Mouse (Mus musculus) hindbrain, embryonic 14.5 days (tissue): ENCODE measurements around the gene Defb45. TPM values are rescaled to one million over a fixed set of nuclear protein-coding genes. Genes with fewer than 3 reads are reported as not detected.

Experiments used
- ATAC-seq: fragments of 200-750 bp; cut with Nextera tagmentation; 2 replicates; pipeline ENCODE4 v1.8.0; 2017; ENCODE audit warnings: moderate number of reproducible peaks, mild to moderate bottlenecking, moderate TSS enrichment, moderate library complexity; ENCODE audit not compliant: low FRiP score
- DNase-seq: peaks from one replicate; pipeline ENCODE4 v3.0.0-alpha.2; 2015; ENCODE audit warnings: low spot score
- H3K27ac ChIP-seq: fragments of 300-500 bp; sonication (generic); 2 replicates; pipeline ENCODE4 v1.5.1; 2014; ENCODE audit warnings: mild to moderate bottlenecking, moderate library complexity
- H3K27me3 ChIP-seq: fragments of 300-500 bp; sonication (generic); 2 replicates; pipeline ENCODE4 v1.6.1; 2014; ENCODE audit warnings: mild to moderate bottlenecking, low read length, mixed read lengths; ENCODE audit not compliant: control insufficient read depth, insufficient read depth
- H3K36me3 ChIP-seq: fragments of 300-500 bp; sonication (generic); replicated peaks from 2 replicates; pipeline ENCODE4 v1.6.1; 2014; ENCODE audit not compliant: control insufficient read depth, insufficient read depth
- H3K4me1 ChIP-seq: fragments of 300-500 bp; sonication (generic); replicated peaks from 2 replicates; pipeline ENCODE4 v1.6.1; 2014; ENCODE audit warnings: antibody characterized with exemption, low read length, mixed read lengths; ENCODE audit not compliant: control insufficient read depth, insufficient read depth
- H3K4me2 ChIP-seq: fragments of 300-500 bp; sonication (generic); replicated peaks from 2 replicates; pipeline ENCODE4 v1.6.1; 2014; ENCODE audit warnings: mild to moderate bottlenecking, moderate library complexity
- H3K4me3 ChIP-seq: fragments of 300-500 bp; sonication (generic); replicated peaks from 2 replicates; pipeline ENCODE4 v1.5.1; 2014; ENCODE audit warnings: mild to moderate bottlenecking, low read length
- H3K9ac ChIP-seq: fragments of 300-500 bp; sonication (generic); 2 replicates; pipeline ENCODE4 v1.6.1; 2014
- H3K9me3 ChIP-seq: fragments of 300-500 bp; sonication (generic); 2 replicates; pipeline ENCODE4 v1.6.1; 2016; ENCODE audit warnings: low read length; ENCODE audit not compliant: control insufficient read depth
- WGBS: fragments of 180-500 bp; shearing (Covaris S2); extraction: QIAGEN DNeasy Blood & Tissue Kit; methylation state at CpG from one replicate; pipeline ENCODE4 v1.1.7; 2014; 5-methylcytosine and 5-hydroxymethylcytosine counted together
- polyA plus RNA-seq: library from polyadenylated mRNA; unstranded; fragments of >200 nt; fragmentation: Nextera tagmentation; extraction: Ambion mirVana; gene quantifications from 2 replicates; pipeline ENCODE4 v1.2.1, GENCODE M21; 2014

Defb45 gene
- polyA plus RNA-seq, 1 experiment from 2014 or later, result not detected

- Histone ChIP-seq H3K4me2 (peak overlapping the region; percentile 31), H3K27ac (no peak overlapping the region), H3K4me1 (0 out of 2 replicates have a peak, but pooled peaks cover 4% of the 10 kb centered on the region), H3K27me3 (no peaks in the 10 kb centered on the region), H3K9me3 (no peaks in the 10 kb centered on the region), H3K36me3 (no peaks in the 10 kb centered on the region), H3K4me3 (no peak overlapping the region), H3K9ac (no peak overlapping the region)
- peak; percentile 82 for DNase-seq
- WGBS, result 13% methylated on average over 16 of the region's 16 CpGs
- ATAC-seq, result no peak
Measured at GRCm38 (mm10) chr2:152553774-152554423, 45.3 kb downstream of the Defb45 start.

- DNase-seq, result no peak
- no peaks in the 10 kb centered on the region for H3K27me3 ChIP-seq
- no peak overlapping the region for H3K4me3 ChIP-seq
- no peak for ATAC-seq
- no peaks in the 10 kb centered on the region for H3K4me1 ChIP-seq
- no peak overlapping the region for H3K9ac ChIP-seq
- H3K9me3 ChIP-seq, result no peaks in the 10 kb centered on the region
- 71% methylated on average over 5 of the region's 5 CpGs for WGBS
- H3K36me3 ChIP-seq, result no peaks in the 10 kb centered on the region
- H3K4me2 ChIP-seq, result no peak overlapping the region
- no peak overlapping the region for H3K27ac ChIP-seq
Measured at GRCm38 (mm10) chr2:152548124-152548523, 51.1 kb downstream of the Defb45 start.

GRCm38 (mm10) chr2:152544691-152545090, 54.5 kb downstream of the Defb45 start:
- H3K27me3 ChIP-seq, result no peaks in the 10 kb centered on the region
- H3K27ac ChIP-seq, result no peak overlapping the region
- no peaks in the 10 kb centered on the region for H3K4me1 ChIP-seq
- no peak; the same call in 1 of the 2 replicates for ATAC-seq
- no peak overlapping the region for H3K4me2 ChIP-seq
- peak; percentile 45 for DNase-seq
- H3K4me3 ChIP-seq, result no peak overlapping the region
- no peak overlapping the region for H3K9ac ChIP-seq
- no peaks in the 10 kb centered on the region for H3K9me3 ChIP-seq
- 30% methylated on average over 4 of the region's 4 CpGs for WGBS
- no peaks in the 10 kb centered on the region for H3K36me3 ChIP-seq

GRCm38 (mm10) chr2:152543478-152543877, 55.7 kb downstream of the Defb45 start:
- no peaks in the 10 kb centered on the region for H3K4me1 ChIP-seq
- ATAC-seq, result no peak
- no peaks in the 10 kb centered on the region for H3K9me3 ChIP-seq
- H3K36me3 ChIP-seq, result no peaks in the 10 kb centered on the region
- no peak overlapping the region for H3K27ac ChIP-seq
- no peak overlapping the region for H3K4me2 ChIP-seq
- H3K27me3 ChIP-seq, result no peaks in the 10 kb centered on the region
- H3K9ac ChIP-seq, result no peak overlapping the region
- WGBS, result 79% methylated on average over 4 of the region's 4 CpGs
- DNase-seq, result no peak
- no peak overlapping the region for H3K4me3 ChIP-seq

Other genes with a start within 250 kb of the Defb45 start
- gene Nrsn2, start 222.8 kb downstream of the Defb45 start, polyA plus RNA-seq, result 48.0 and 56.9 TPM in 2 replicates
- 18.8 and 19.5 TPM in 2 replicates for gene Sox12, start 201.3 kb downstream of the Defb45 start, polyA plus RNA-seq
- 16.5 and 17.2 TPM in 2 replicates for gene Zcchc3, start 184.4 kb downstream of the Defb45 start, polyA plus RNA-seq
- gene 6820408C15Rik, start 183.8 kb downstream of the Defb45 start, polyA plus RNA-seq, result 2.5 and 3.8 TPM in 2 replicates
- gene Defb23, start 134.8 kb downstream of the Defb45 start, polyA plus RNA-seq, result not detected in 2 replicates
- not detected in 2 replicates for gene Defb20, start 122.3 kb downstream of the Defb45 start, polyA plus RNA-seq
- not detected in 2 replicates for gene Defb22, start 109.3 kb downstream of the Defb45 start, polyA plus RNA-seq
- not detected in 2 replicates for gene Defb26, start 87.7 kb downstream of the Defb45 start, polyA plus RNA-seq
- not detected in 2 replicates for gene Defb28, start 81.1 kb downstream of the Defb45 start, polyA plus RNA-seq
- not detected in 2 replicates for gene Defb29, start 59.3 kb downstream of the Defb45 start, polyA plus RNA-seq
- gene Gm17416, start 30.1 kb downstream of the Defb45 start, polyA plus RNA-seq, result not detected in 2 replicates
- gene Defb21, start 26.7 kb downstream of the Defb45 start, polyA plus RNA-seq, result not detected in 2 replicates
- not detected in 2 replicates for gene Defb19, start 19.1 kb downstream of the Defb45 start, polyA plus RNA-seq
- not detected in 2 replicates for gene Defb36, start 4.9 kb upstream of the Defb45 start, polyA plus RNA-seq
- gene Defb25, start 23.7 kb upstream of the Defb45 start, polyA plus RNA-seq, result not detected in 2 replicates
- gene Rem1, start 27.6 kb upstream of the Defb45 start, polyA plus RNA-seq, result 0.33 and 0.87 TPM in 2 replicates
- 155 and 164 TPM in 2 replicates for gene H13, start 70.1 kb upstream of the Defb45 start, polyA plus RNA-seq
- gene Mcts2, start 87.6 kb upstream of the Defb45 start, polyA plus RNA-seq, result 34.0 and 41.9 TPM in 2 replicates
- 56.5 and 68.0 TPM in 2 replicates for gene Id1, start 136.9 kb upstream of the Defb45 start, polyA plus RNA-seq
- 5.8 TPM in 2 replicates for gene Cox4i2, start 154.8 kb upstream of the Defb45 start, polyA plus RNA-seq
- 155 and 165 TPM in 2 replicates for gene Bcl2l1, start 232.3 kb upstream of the Defb45 start, polyA plus RNA-seq
- 17.2 and 20.1 TPM in 2 replicates for gene Tpx2, start 248.6 kb upstream of the Defb45 start, polyA plus RNA-seq